Mouse (Mus musculus) spleen, adult 10 weeks (tissue): ENCODE data around the gene Acad8. TPM values are rescaled to one million over a fixed set of nuclear protein-coding genes. Genes with fewer than 3 reads are reported as not detected.

Experiments used
- polyA plus RNA-seq: library from polyadenylated mRNA; stranded (reverse); fragments of 350-450 nt; fragmentation: Illumina TruSeq; extraction: RNeasy Lipid Tissue Mini Kit (QIAGEN cat#74804); gene quantifications from one replicate; pipeline ENCODE4 v1.2.3, GENCODE M21; 2015; ENCODE audit warnings: low replicate concordance; ENCODE audit not compliant: insufficient read depth

Gene Acad8
- polyA plus RNA-seq = 20.3 TPM

GRCm38 (mm10) chr9:26999461-27000395 is at the start of gene Acad8, which contains the start of gene Thyn1:
Gene Acad8 (minus strand): TSS chr9:26999566.
Gene Thyn1 (plus strand): TSS chr9:26999710.

GRCm38 (mm10) chr9:27029828-27030762 is 30.7 kb upstream of the Acad8 start, which contains the start of the genes Vps26b and Ncapd3:
Gene Vps26b (minus strand): TSS chr9:27030065.
Gene Ncapd3 (plus strand): TSS chr9:27030175.

Other genes with a start within 250 kb of the Acad8 start
- gene Glb1l2, start 193.1 kb downstream of the Acad8 start, polyA plus RNA-seq = 1.3 TPM
- gene Glb1l3, start 138.7 kb downstream of the Acad8 start, polyA plus RNA-seq = 0.11 TPM
- gene Gm1110, start 76.5 kb downstream of the Acad8 start, polyA plus RNA-seq = not detected
- gene Thyn1, start 144 bp upstream of the Acad8 start, polyA plus RNA-seq = 43.8 TPM
- gene Vps26b, start 30.5 kb upstream of the Acad8 start, polyA plus RNA-seq = 28.4 TPM
- gene Ncapd3, start 30.6 kb upstream of the Acad8 start, polyA plus RNA-seq = 39.1 TPM
- 21.2 TPM for gene Jam3, start 155.9 kb upstream of the Acad8 start, polyA plus RNA-seq